Mouse (Mus musculus) hindbrain, embryonic 13.5 days (tissue): ENCODE measurements at regions not wholly inside any gene's neighbourhood (a gene's known extent, or its start where the extent isn't known, plus 50 kb on each side); places are given as distances from the start of the nearest gene placed in this dataset.

Experiments
- ATAC-seq: fragments of 200-750 bp; cut with Nextera tagmentation; 2 replicates; pipeline ENCODE4 v1.8.0; 2017; ENCODE audit warnings: moderate TSS enrichment; ENCODE audit not compliant: low FRiP score
- H3K27ac ChIP-seq: fragments of 300-500 bp; sonication (generic); 2 replicates; pipeline ENCODE4 v1.5.1; 2015; ENCODE audit warnings: inconsistent platforms, mild to moderate bottlenecking, moderate library complexity
- H3K27me3 ChIP-seq: fragments of 300-500 bp; sonication (generic); 2 replicates; pipeline ENCODE4 v1.6.1; 2015; ENCODE audit warnings: mild to moderate bottlenecking, inconsistent platforms
- H3K36me3 ChIP-seq: fragments of 300-500 bp; sonication (generic); 2 replicates; pipeline ENCODE4 v1.6.1; 2015; ENCODE audit warnings: mild to moderate bottlenecking, inconsistent platforms
- H3K4me1 ChIP-seq: fragments of 300-500 bp; sonication (generic); replicated peaks from 2 replicates; pipeline ENCODE4 v1.6.1; 2015; ENCODE audit warnings: inconsistent platforms
- H3K4me2 ChIP-seq: fragments of 300-500 bp; sonication (generic); 2 replicates; pipeline ENCODE4 v1.6.1; 2015; ENCODE audit warnings: inconsistent platforms, mild to moderate bottlenecking, moderate library complexity
- H3K4me3 ChIP-seq: fragments of 300-500 bp; sonication (generic); 2 replicates; pipeline ENCODE4 v1.5.1; 2015; ENCODE audit warnings: mild to moderate bottlenecking, inconsistent platforms
- H3K9ac ChIP-seq: fragments of 300-500 bp; sonication (generic); 2 replicates; pipeline ENCODE4 v1.6.1; 2015; ENCODE audit warnings: mild to moderate bottlenecking, inconsistent platforms
- H3K9me3 ChIP-seq: fragments of 300-500 bp; sonication (generic); 2 replicates; pipeline ENCODE4 v1.6.1; 2016; ENCODE audit warnings: inconsistent platforms
- WGBS: fragments of 180-500 bp; shearing (Covaris S2); methylation state at CpG from one replicate; pipeline ENCODE4 v1.1.7; 2015; 5-methylcytosine and 5-hydroxymethylcytosine counted together

DNA sequence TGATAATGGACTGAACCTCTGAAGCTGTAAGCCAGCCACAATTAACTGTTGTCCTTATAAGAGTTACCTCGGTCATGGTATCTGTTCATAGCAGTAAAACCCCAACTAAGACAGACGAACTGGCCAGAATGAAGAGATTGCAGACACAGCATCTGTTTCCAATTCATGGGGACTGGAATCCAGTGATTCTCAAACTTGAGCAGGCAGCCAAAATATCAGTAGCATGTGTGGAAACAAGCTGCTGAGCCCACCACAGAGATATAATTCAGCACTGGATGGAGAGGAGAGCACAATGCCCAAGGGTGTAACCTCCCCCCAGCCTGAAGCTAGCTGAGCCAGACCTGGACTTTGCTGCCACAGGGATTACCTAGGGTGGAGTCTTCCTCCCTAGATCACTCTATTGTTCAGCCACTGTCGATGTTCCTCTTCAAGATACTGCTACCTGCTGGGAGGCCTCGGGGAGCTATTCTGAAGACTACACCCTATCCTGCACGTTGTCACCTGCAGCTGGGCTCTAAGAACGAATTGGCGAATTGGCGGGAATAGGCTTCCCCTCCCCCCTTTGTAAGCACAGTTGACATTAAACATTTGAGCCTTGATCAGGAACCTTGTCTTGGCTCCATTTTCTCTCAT, 259.1 kb upstream of the Pou3f3 start:
- WGBS = 61% methylated on average over 8 of the region's 8 CpGs

DNA sequence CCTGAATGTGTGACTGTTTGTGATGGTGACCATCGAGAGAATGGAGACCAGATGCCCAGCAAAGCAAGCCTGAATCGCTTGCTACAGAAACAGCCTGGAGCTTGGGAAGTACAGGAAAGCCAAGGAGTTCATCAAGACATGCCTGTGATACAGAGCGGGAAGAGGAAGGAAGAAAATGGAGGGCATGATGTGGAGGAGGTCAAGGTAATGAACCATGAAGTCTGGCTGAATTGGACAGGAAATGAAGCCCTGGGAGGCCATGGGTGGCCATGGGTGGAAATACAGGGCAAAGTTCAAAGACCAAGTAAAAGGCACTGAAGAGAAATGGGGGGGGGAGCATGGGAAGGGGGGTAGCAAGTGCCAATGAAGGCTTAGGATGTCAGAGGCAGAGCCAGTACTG, 227.2 kb upstream of the Pou3f3 start:
- no peak for ATAC-seq
- no peak overlapping the region for H3K4me3 ChIP-seq
- WGBS = 85% methylated on average over 3 of the region's 3 CpGs

More for the DNA sequence above, 259.1 kb upstream of the Pou3f3 start:
- ATAC-seq = no peak
- no peaks in the 10 kb centered on the region for H3K4me1 ChIP-seq
- no peak overlapping the region for H3K9ac ChIP-seq
- no peaks in the 10 kb centered on the region for H3K9me3 ChIP-seq
- no peak overlapping the region for H3K4me3 ChIP-seq
- H3K36me3 ChIP-seq = no peaks in the 10 kb centered on the region
- H3K27ac ChIP-seq = no peak overlapping the region
- no peak overlapping the region for H3K4me2 ChIP-seq
- H3K27me3 ChIP-seq = no peaks in the 10 kb centered on the region

DNA sequence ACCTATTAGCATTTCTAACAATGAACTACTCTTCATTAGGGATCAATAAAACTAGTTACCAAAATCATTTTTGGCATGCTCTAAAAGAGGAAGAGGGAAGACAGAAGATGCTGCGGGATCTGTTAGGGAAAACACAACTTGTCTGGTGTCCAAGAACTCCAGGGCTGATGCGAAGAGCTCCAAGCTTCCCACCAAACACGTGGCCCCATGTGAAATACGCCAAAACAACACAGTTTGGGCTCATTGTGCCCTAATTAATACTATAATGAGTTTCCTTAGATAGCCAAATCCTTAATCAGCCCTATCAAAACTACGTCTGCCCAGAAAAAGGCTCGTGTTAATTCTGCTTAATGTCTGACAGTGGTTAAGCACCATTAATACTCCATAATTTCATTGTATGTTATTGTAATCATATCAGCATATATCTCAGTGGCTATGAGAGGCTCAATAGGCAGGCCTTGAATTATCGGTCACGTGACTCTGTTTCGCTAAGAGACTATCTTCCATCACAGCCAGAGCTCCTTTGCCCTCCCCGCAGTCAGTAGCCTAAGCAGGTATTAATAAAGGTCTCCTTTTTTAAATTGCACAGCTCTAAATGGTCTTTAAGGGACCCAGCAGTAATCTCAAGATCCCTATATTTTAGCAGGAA, 223.6 kb upstream of the Pou3f3 start:
- 56% methylated on average over 10 of the region's 10 CpGs for WGBS
- peak; percentile 72 for ATAC-seq
- H3K9me3 ChIP-seq = no peaks in the 10 kb centered on the region
- H3K9ac ChIP-seq = no peak overlapping the region
- no peak overlapping the region for H3K4me3 ChIP-seq
- no peaks in the 10 kb centered on the region for H3K27me3 ChIP-seq
- peak overlapping the region; percentile 82 for H3K27ac ChIP-seq
- peaks cover 25% of the 10 kb centered on the region for H3K4me1 ChIP-seq
- peak overlapping the region; percentile 40 for H3K4me2 ChIP-seq
- H3K36me3 ChIP-seq = no peaks in the 10 kb centered on the region

More for the DNA sequence above, 227.2 kb upstream of the Pou3f3 start:
- H3K27me3 ChIP-seq = no peaks in the 10 kb centered on the region
- no peak overlapping the region for H3K27ac ChIP-seq
- peaks cover 14% of the 10 kb centered on the region for H3K4me1 ChIP-seq
- H3K4me2 ChIP-seq = no peak overlapping the region
- H3K9ac ChIP-seq = no peak overlapping the region
- H3K36me3 ChIP-seq = no peaks in the 10 kb centered on the region
- no peaks in the 10 kb centered on the region for H3K9me3 ChIP-seq

DNA sequence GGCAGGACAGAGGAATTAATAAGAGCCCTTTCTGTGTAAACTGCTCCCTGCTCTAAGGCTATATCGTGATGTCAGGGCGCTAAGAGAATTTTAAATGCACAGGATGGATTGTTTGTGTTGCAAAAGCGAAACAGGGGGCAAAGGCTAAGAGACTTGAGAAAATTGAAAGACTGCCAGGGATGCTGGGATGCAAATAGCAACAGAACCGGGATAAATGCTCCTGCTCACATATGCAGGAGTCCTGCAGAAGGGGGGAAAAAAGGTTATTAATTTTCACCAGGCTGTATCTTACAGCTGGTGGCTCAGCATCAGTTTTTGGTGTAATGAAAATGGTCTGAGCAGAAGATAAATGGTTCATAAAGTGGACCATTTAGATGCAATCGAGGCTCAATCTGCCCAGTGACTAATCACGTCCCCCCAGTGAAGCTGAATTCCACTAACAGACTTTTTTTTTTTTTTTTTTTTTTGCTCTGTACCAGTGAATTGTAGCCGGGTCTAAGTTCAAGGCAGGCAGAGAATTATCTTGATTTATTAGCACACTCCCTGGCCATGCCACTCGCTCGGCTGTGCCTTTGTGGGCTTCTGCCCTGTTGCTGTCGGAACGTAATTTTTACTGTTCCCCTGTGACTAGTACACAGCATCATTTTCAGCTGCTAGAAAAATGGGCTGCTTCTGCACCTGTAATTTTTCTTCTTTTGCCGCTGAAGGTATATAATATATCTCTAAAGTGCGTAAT, 222.9 kb upstream of the Pou3f3 start:
- Histone ChIP-seq H3K9me3 (no peaks in the 10 kb centered on the region), H3K27me3 (no peaks in the 10 kb centered on the region), H3K9ac (peak overlapping the region; percentile 51; the same call in 1 of the 2 replicates), H3K4me2 (peak overlapping the region; percentile 40), H3K4me1 (peaks cover 25% of the 10 kb centered on the region), H3K36me3 (no peaks in the 10 kb centered on the region), H3K4me3 (no peak overlapping the region), H3K27ac (peak overlapping the region; percentile 82)
- peak; percentile 80 for ATAC-seq
- 30% methylated on average over 13 of the region's 13 CpGs for WGBS

DNA sequence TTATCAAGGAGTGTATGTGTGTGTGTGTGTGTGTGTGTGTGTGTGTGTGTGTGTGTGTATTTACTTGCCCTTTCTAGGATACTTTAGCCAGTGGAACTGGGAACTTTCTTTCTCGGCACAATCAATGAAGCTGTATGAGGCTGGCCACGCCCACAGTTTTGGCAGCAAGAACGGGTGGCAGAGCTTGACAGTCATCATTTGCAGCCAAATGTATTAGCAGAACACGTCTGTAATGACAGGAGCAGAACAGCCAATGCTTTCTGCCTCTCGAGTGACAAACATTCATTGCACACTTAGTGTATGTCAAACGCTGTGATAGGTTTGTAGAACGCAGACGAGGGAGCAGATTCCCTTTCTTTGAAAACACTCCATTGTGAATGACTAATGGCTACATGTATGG, 221.4 kb upstream of the Pou3f3 start:
- Histone ChIP-seq H3K36me3 (no peaks in the 10 kb centered on the region), H3K4me2 (no peak overlapping the region), H3K4me3 (no peak overlapping the region), H3K27me3 (no peaks in the 10 kb centered on the region), H3K9ac (no peak overlapping the region), H3K9me3 (no peaks in the 10 kb centered on the region), H3K27ac (no peak overlapping the region), H3K4me1 (peaks cover 25% of the 10 kb centered on the region)
- 58% methylated on average over 8 of the region's 8 CpGs for WGBS
- no peak for ATAC-seq

DNA sequence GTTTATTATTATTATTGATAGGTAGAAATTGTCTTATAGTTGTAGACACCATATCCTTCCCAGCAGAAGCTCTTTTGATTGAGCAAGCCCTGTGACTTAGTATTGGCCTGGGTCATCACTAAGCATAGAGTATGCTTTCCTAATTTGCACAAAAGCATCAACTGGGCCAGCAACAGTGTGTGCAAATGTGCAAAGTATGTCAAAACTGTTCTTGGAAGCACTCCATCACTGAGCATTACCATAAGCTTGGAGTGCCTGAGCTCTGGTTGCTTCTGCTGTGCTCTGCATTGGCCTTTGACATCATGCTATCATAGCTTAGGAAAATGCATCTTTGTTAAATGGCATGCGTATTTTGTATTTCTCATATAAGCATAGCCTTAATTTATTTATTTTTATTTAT, 220.7 kb upstream of the Pou3f3 start:
- Histone ChIP-seq H3K27ac (no peak overlapping the region), H3K27me3 (no peaks in the 10 kb centered on the region), H3K9me3 (no peaks in the 10 kb centered on the region), H3K9ac (no peak overlapping the region), H3K4me1 (peaks cover 25% of the 10 kb centered on the region), H3K36me3 (no peaks in the 10 kb centered on the region), H3K4me2 (no peak overlapping the region), H3K4me3 (no peak overlapping the region)
- WGBS = 97% methylated on average over 1 of the region's 1 CpGs
- ATAC-seq = no peak

DNA sequence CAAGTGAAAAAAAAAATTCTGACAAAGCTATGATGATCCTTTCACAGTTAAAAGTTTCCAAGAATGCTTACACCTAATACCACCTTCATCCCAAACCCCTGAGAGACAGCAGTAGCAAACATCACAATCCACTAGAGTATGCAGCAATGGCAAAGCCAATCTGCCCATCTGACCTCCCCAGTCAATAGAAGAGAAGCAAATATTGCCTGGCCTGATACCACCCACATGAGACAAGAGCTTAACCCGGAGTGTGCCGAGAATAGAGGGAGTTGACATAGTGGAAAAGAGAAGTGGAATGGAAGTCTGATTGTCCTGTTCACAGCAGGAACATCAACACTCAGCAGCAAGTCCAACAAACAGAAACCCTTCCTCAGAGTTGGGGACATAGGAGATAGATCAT, 219.9 kb upstream of the Pou3f3 start:
- H3K4me1 ChIP-seq = peaks cover 25% of the 10 kb centered on the region
- no peak overlapping the region for H3K4me3 ChIP-seq
- H3K9me3 ChIP-seq = no peaks in the 10 kb centered on the region
- H3K9ac ChIP-seq = no peak overlapping the region
- 76% methylated on average over 2 of the region's 2 CpGs for WGBS
- H3K27ac ChIP-seq = no peak overlapping the region
- no peaks in the 10 kb centered on the region; the same call in 1 of the 2 replicates for H3K27me3 ChIP-seq
- no peak overlapping the region for H3K4me2 ChIP-seq
- no peak for ATAC-seq
- no peaks in the 10 kb centered on the region for H3K36me3 ChIP-seq

DNA sequence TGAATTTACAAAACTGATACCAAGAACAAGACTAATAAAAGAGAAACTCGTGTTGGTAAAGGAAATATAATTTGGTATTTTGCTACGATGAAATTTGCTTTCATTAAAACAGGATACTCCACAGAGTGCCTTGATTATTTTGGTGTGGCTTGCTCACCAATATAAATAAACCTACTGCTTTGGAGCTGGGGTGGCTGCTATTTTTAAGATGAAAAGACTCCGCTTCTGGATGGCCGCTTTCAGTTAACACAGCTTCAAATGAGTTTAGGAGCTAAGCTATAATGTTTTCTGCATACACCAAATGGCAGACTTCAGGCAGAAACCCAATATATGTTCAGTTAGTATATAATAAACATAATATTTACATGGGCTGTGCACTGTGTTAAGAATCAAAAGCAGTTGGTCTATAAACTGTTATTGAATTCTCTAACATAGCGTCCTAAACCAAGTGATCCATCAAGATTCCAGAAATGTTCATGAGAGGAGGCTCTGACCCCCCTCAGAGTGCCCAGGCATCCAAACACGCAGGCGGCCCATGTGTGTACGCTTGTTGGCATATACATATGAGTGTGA, 215.1 kb upstream of the Pou3f3 start:
- no peaks in the 10 kb centered on the region for H3K4me1 ChIP-seq
- 87% methylated on average over 8 of the region's 8 CpGs for WGBS
- H3K4me2 ChIP-seq = no peak overlapping the region
- H3K27me3 ChIP-seq = no peaks in the 10 kb centered on the region; the same call in 1 of the 2 replicates
- no peak for ATAC-seq
- H3K36me3 ChIP-seq = no peaks in the 10 kb centered on the region
- no peak overlapping the region for H3K27ac ChIP-seq
- H3K9me3 ChIP-seq = no peaks in the 10 kb centered on the region
- no peak overlapping the region for H3K4me3 ChIP-seq
- no peak overlapping the region for H3K9ac ChIP-seq

DNA sequence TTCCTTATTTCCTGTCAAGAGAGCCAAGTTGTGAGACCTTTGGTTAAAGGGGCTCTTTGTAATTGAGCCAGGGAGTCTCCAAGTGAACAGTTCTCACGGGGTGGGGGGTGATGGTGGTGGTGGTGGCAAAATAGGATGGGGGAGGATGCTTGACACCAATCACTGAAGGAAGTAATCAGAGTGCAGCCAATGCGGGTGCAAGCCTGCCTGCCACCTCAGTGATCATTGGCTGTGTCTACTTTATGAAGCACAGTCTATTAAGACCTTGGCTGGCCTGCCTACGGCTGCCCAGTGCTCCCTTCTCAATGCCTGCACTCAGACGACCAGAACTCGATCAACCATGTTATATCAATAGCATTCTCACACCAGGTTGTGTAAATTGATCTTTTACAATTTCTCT, 206.0 kb upstream of the Pou3f3 start:
- Histone ChIP-seq H3K4me2 (no peak overlapping the region), H3K9me3 (no peaks in the 10 kb centered on the region), H3K9ac (no peak overlapping the region), H3K36me3 (no peaks in the 10 kb centered on the region), H3K27ac (no peak overlapping the region), H3K4me1 (peaks cover 25% of the 10 kb centered on the region), H3K27me3 (0 out of 2 replicates have a peak, but pooled peaks cover 6% of the 10 kb centered on the region), H3K4me3 (no peak overlapping the region)
- 13% methylated on average over 5 of the region's 5 CpGs for WGBS
- ATAC-seq = 0 out of 2 replicates have a peak, but pooled peaks have one; percentile 52

DNA sequence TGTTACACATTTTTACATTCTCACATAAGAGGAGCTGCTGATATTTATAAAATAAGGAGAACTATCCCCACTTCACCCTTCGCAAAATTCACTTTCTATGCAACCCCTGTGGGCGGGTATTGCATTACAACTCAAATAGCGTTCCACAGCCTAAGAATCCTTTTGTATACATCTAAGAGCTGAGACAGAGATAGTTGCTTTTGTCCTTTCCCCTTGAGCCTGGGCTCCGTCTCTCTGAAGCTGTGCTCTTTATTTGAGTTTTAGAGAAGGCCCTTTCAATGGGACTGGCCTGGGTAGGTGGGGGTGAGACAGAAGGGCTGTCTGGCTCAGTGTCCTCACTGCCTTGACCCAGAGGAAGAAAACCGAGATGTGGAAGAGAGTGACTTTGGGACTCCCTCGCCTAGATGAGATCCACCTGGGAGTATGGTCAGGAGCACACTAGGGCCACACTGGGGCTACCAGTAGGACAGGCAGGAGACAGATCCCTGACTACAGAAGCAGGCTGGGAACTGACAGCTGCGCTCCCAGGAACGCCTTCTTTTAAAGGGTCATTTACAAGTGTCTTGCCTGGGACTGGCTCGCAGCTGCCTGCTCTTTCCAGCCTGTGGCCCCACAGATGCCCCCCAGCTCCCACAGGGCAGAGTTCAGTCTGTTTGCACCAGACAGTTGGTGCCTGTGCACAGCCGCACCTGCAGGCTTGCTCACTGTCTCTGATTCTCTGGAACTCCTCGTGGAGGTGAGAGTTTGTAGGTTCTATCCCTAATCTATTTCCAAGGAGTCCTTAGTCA, 204.5 kb upstream of the Pou3f3 start:
- 0 out of 2 replicates have a peak, but pooled peaks cover 6% of the 10 kb centered on the region for H3K27me3 ChIP-seq
- peak overlapping the region; percentile 67 for H3K4me2 ChIP-seq
- H3K9me3 ChIP-seq = no peaks in the 10 kb centered on the region
- H3K9ac ChIP-seq = peak overlapping the region; percentile 72
- peaks cover 25% of the 10 kb centered on the region for H3K4me1 ChIP-seq
- 6% methylated on average over 11 of the region's 11 CpGs for WGBS
- H3K4me3 ChIP-seq = peak overlapping the region; percentile 39
- peak overlapping the region; percentile 73 for H3K27ac ChIP-seq
- peak; percentile 79 for ATAC-seq
- no peaks in the 10 kb centered on the region for H3K36me3 ChIP-seq

DNA sequence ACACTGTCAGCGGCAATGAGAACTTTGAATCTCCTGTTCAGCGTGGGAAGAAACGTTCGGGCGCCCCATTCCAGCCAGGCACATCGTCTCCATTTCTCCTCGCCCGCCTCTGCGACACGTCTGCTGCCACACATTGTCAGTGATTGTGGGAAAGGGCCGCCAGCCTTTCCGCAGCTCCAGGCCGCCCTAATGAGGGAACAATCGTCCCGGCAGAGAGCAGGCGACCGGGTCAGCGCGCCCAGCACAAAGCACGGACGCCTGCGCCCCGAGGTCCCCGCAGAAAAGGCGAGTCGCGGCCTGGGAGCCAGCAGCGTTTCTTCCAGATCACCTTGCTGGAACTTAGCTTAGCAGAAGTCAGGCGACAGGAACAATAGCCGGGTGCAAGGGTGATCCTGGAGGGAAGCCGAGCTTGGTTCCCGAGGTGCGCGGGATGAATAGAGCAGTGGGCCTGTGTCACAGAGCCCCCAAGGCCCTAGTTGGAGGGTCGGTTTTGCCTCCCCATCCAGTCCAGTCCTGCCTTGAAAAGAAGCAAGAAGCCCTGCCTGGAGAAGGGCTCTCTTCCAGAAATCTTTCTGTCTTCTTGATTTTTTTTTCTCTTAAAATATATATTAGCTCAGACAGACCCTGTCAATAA, 203.8 kb upstream of the Pou3f3 start:
- H3K36me3 ChIP-seq = no peaks in the 10 kb centered on the region
- H3K27me3 ChIP-seq = 0 out of 2 replicates have a peak, but pooled peaks cover 6% of the 10 kb centered on the region
- peak overlapping the region; percentile 67 for H3K4me2 ChIP-seq
- peak overlapping the region; percentile 39 for H3K4me3 ChIP-seq
- 1% methylated on average over 35 of the region's 35 CpGs for WGBS
- H3K9me3 ChIP-seq = no peaks in the 10 kb centered on the region
- peak; percentile 72 for ATAC-seq
- peak overlapping the region; percentile 72 for H3K9ac ChIP-seq
- H3K27ac ChIP-seq = peak overlapping the region; percentile 73
- H3K4me1 ChIP-seq = peaks cover 25% of the 10 kb centered on the region
